Mouse (Mus musculus) limb, embryonic 11.5 days (tissue): ENCODE measurements around the gene Srgap1. TPM values are rescaled to one million over a fixed set of nuclear protein-coding genes. Genes with fewer than 3 reads are reported as not detected.

ENCODE experiments used
- ATAC-seq: fragments of 200-750 bp; cut with Nextera tagmentation; 2 replicates; pipeline ENCODE4 v1.8.0; 2017; ENCODE audit warnings: low read depth; ENCODE audit not compliant: insufficient number of reproducible peaks, low FRiP score, low TSS enrichment
- DNase-seq: peaks from one replicate; pipeline ENCODE4 v3.0.0-alpha.2; 2015; ENCODE audit warnings: low spot score
- H3K27ac ChIP-seq: fragments of 300-500 bp; sonication (generic); replicated peaks from 2 replicates; pipeline ENCODE4 v1.5.1; 2014; ENCODE audit warnings: low read depth, mild to moderate bottlenecking, low read length
- H3K27me3 ChIP-seq: fragments of 300-500 bp; sonication (generic); 2 replicates; pipeline ENCODE4 v1.6.1; 2014; ENCODE audit warnings: mild to moderate bottlenecking, low read length, mixed read lengths; ENCODE audit not compliant: control insufficient read depth, insufficient read depth
- H3K36me3 ChIP-seq: fragments of 300-500 bp; sonication (generic); 2 replicates; pipeline ENCODE4 v1.6.1; 2014; ENCODE audit warnings: mild to moderate bottlenecking, low read length, moderate library complexity, mixed read lengths; ENCODE audit not compliant: control insufficient read depth, insufficient read depth
- H3K4me1 ChIP-seq: fragments of 300-500 bp; sonication (generic); 2 replicates; pipeline ENCODE4 v1.6.1; 2014; ENCODE audit warnings: low read length, mixed read lengths; ENCODE audit not compliant: control insufficient read depth, insufficient read depth
- H3K4me2 ChIP-seq: fragments of 300-500 bp; sonication (generic); 2 replicates; pipeline ENCODE4 v1.6.1; 2014; ENCODE audit warnings: low read depth, mild to moderate bottlenecking, moderate library complexity; ENCODE audit not compliant: severe bottlenecking
- H3K4me3 ChIP-seq: fragments of 300-500 bp; sonication (generic); 2 replicates; pipeline ENCODE4 v1.5.1; 2014; ENCODE audit warnings: low read depth, low read length
- H3K9ac ChIP-seq: fragments of 300-500 bp; sonication (generic); 2 replicates; pipeline ENCODE4 v1.6.1; 2014; ENCODE audit warnings: mild to moderate bottlenecking, low read length
- H3K9me3 ChIP-seq: fragments of 300-500 bp; sonication (generic); 2 replicates; pipeline ENCODE4 v1.6.1; 2016; ENCODE audit warnings: low read length; ENCODE audit not compliant: control insufficient read depth
- WGBS: fragments of 180-500 bp; shearing (Covaris S2); extraction: QIAGEN DNeasy Blood & Tissue Kit; methylation state at CpG from one replicate; pipeline ENCODE4 v1.1.7; 2014; 5-methylcytosine and 5-hydroxymethylcytosine counted together
- polyA plus RNA-seq: library from polyadenylated mRNA; unstranded; fragments of >200 nt; fragmentation: Nextera tagmentation; extraction: Ambion mirVana; gene quantifications from 2 replicates; pipeline ENCODE4 v1.2.1, GENCODE M21; 2014

Gene Srgap1
- polyA plus RNA-seq, 1 experiment from 2014 or later: 6.1 TPM

GRCm38 (mm10) chr10:121995448-121995847 lies 51.7 kb downstream of the Srgap1 start:
- no peak overlapping the region for H3K9ac ChIP-seq
- no peaks in the 10 kb centered on the region for H3K36me3 ChIP-seq
- H3K27me3 ChIP-seq: no peaks in the 10 kb centered on the region
- no peak overlapping the region for H3K4me2 ChIP-seq
- DNase-seq: no peak
- 0 out of 2 replicates have a peak, but pooled peaks cover 5% of the 10 kb centered on the region for H3K4me1 ChIP-seq
- no peaks in the 10 kb centered on the region for H3K9me3 ChIP-seq
- ATAC-seq: no peak
- no peak overlapping the region for H3K4me3 ChIP-seq
- H3K27ac ChIP-seq: no peak overlapping the region
- WGBS: 65% methylated on average over 4 of the region's 4 CpGs

- Histone ChIP-seq H3K4me3 (no peak overlapping the region), H3K4me2 (no peak overlapping the region), H3K9ac (no peak overlapping the region), H3K27ac (no peak overlapping the region), H3K36me3 (no peaks in the 10 kb centered on the region), H3K4me1 (0 out of 2 replicates have a peak, but pooled peaks cover 2% of the 10 kb centered on the region), H3K27me3 (no peaks in the 10 kb centered on the region), H3K9me3 (no peaks in the 10 kb centered on the region)
- WGBS: 82% methylated on average over 5 of the region's 5 CpGs
- ATAC-seq: no peak
- DNase-seq: no peak
Measured at GRCm38 (mm10) chr10:121994660-121995059, 52.5 kb downstream of the Srgap1 start.

- H3K27ac ChIP-seq: no peak overlapping the region
- no peak overlapping the region for H3K4me2 ChIP-seq
- 94% methylated on average over 8 of the region's 8 CpGs for WGBS
- H3K4me3 ChIP-seq: no peak overlapping the region
- H3K9ac ChIP-seq: no peak overlapping the region
- no peaks in the 10 kb centered on the region for H3K4me1 ChIP-seq
- DNase-seq (no peak), ATAC-seq (no peak)
- no peaks in the 10 kb centered on the region for H3K36me3 ChIP-seq
- H3K27me3 ChIP-seq: no peaks in the 10 kb centered on the region
- no peaks in the 10 kb centered on the region for H3K9me3 ChIP-seq
Measured at GRCm38 (mm10) chr10:121992609-121993008, 54.5 kb downstream of the Srgap1 start.

- WGBS: 90% methylated on average over 4 of the region's 4 CpGs
- no peak overlapping the region for H3K4me2 ChIP-seq
- H3K9ac ChIP-seq: no peak overlapping the region
- no peaks in the 10 kb centered on the region for H3K9me3 ChIP-seq
- ATAC-seq (no peak), DNase-seq (no peak)
- no peaks in the 10 kb centered on the region for H3K36me3 ChIP-seq
- H3K4me3 ChIP-seq: no peak overlapping the region
- H3K27ac ChIP-seq: no peak overlapping the region
- no peaks in the 10 kb centered on the region for H3K27me3 ChIP-seq
- H3K4me1 ChIP-seq: no peaks in the 10 kb centered on the region
Measured at GRCm38 (mm10) chr10:121986997-121987396, 60.1 kb downstream of the Srgap1 start.

- no peak for ATAC-seq
- WGBS: 93% methylated on average over 10 of the region's 10 CpGs
Measured at GRCm38 (mm10) chr10:121984887-121985286, 62.2 kb downstream of the Srgap1 start.

GRCm38 (mm10) chr10:121983993-121984610 lies 63.0 kb downstream of the Srgap1 start:
- WGBS: 78% methylated on average over 10 of the region's 10 CpGs
- Histone ChIP-seq H3K36me3 (no peaks in the 10 kb centered on the region), H3K9ac (no peak overlapping the region), H3K4me2 (no peak overlapping the region), H3K9me3 (no peaks in the 10 kb centered on the region), H3K4me1 (no peaks in the 10 kb centered on the region), H3K4me3 (no peak overlapping the region), H3K27ac (no peak overlapping the region), H3K27me3 (no peaks in the 10 kb centered on the region)
- ATAC-seq (no peak), DNase-seq (no peak)

More at GRCm38 (mm10) chr10:121984887-121985286, 62.2 kb downstream of the Srgap1 start:
- H3K4me3 ChIP-seq: no peak overlapping the region
- no peaks in the 10 kb centered on the region for H3K4me1 ChIP-seq
- no peak overlapping the region for H3K4me2 ChIP-seq
- H3K9me3 ChIP-seq: no peaks in the 10 kb centered on the region
- no peak for DNase-seq
- H3K36me3 ChIP-seq: no peaks in the 10 kb centered on the region
- no peak overlapping the region for H3K27ac ChIP-seq
- H3K9ac ChIP-seq: no peak overlapping the region
- H3K27me3 ChIP-seq: no peaks in the 10 kb centered on the region

GRCm38 (mm10) chr10:121975330-121975729 lies 71.8 kb downstream of the Srgap1 start:
- no peak for ATAC-seq
- H3K9ac ChIP-seq: no peak overlapping the region

GRCm38 (mm10) chr10:121974591-121974990 lies 72.5 kb downstream of the Srgap1 start:
- H3K4me1 ChIP-seq: peaks cover 21% of the 10 kb centered on the region
- DNase-seq: no peak
- H3K4me2 ChIP-seq: no peak overlapping the region
- no peaks in the 10 kb centered on the region for H3K9me3 ChIP-seq
- H3K27ac ChIP-seq: no peak overlapping the region
- H3K4me3 ChIP-seq: no peak overlapping the region
- ATAC-seq: no peak
- no peak overlapping the region for H3K9ac ChIP-seq
- WGBS: 53% methylated on average over 4 of the region's 4 CpGs
- no peaks in the 10 kb centered on the region for H3K27me3 ChIP-seq
- no peaks in the 10 kb centered on the region for H3K36me3 ChIP-seq

More at GRCm38 (mm10) chr10:121975330-121975729, 71.8 kb downstream of the Srgap1 start:
- 91% methylated on average over 6 of the region's 6 CpGs for WGBS
- Histone ChIP-seq H3K27ac (no peak overlapping the region), H3K4me3 (no peak overlapping the region), H3K36me3 (no peaks in the 10 kb centered on the region), H3K4me1 (peaks cover 21% of the 10 kb centered on the region), H3K4me2 (no peak overlapping the region), H3K9me3 (no peaks in the 10 kb centered on the region), H3K27me3 (no peaks in the 10 kb centered on the region)
- DNase-seq: no peak

GRCm38 (mm10) chr10:121973281-121973680 lies 73.8 kb downstream of the Srgap1 start:
- no peak overlapping the region for H3K4me3 ChIP-seq
- H3K4me2 ChIP-seq: no peak overlapping the region
- no peaks in the 10 kb centered on the region for H3K27me3 ChIP-seq
- ATAC-seq (no peak), DNase-seq (no peak)
- 73% methylated on average over 7 of the region's 7 CpGs for WGBS
- no peak overlapping the region for H3K9ac ChIP-seq
- H3K27ac ChIP-seq: no peak overlapping the region
- no peaks in the 10 kb centered on the region for H3K9me3 ChIP-seq
- H3K36me3 ChIP-seq: no peaks in the 10 kb centered on the region
- H3K4me1 ChIP-seq: peaks cover 25% of the 10 kb centered on the region
